ENCODE assay signal across 9 mouse cellular contexts in the genomic region with DNA sequence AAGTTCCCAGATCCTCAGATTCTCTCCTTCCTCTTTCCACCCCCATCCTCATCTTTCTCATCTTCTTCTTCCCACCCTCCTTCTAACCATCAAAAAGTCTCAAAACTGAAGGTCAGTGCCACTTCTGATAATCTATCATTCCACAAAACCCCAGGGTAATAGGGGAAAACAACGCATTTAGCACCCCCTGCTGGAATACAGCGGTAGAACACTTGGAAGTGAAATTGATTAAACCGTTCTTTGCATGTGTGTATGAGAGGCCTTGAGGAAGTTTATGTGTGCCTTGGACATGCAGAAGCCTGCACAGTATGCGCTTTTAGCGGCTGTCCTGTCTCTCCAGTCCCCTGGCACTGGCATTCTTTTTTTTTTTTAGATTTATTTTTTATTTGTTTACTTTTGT. TPM values are rescaled to one million over a fixed set of nuclear protein-coding genes. Genes with fewer than 3 reads are reported as not detected.
DNase-seq lines count a peak whose midpoint lies in the region; ATAC-seq and TF ChIP-seq lines count a peak whose summit lies in the region.
"Had no signal": no experiment of that assay in that cellular context is flagged by ENCODE, and none has a peak within 500 bp of the region (broad histone marks: within the 10 kb centered on the region; RNA-seq: fewer than 3 reads in every experiment).

No protein-coding gene starts in this region.

- H3K9me3 ChIP-seq in forebrain, embryonic 11.5 days (ENCODE audit: control insufficient read depth, low read length): no peaks in the 10 kb centered on the region
- H3K9me3 ChIP-seq in forebrain, embryonic 15.5 days: no peaks in the 10 kb centered on the region
- H3K9me3 ChIP-seq in lung, postnatal 0 days (ENCODE audit: low read length): no peaks in the 10 kb centered on the region

- H3K27ac ChIP-seq in forebrain, embryonic 11.5 days (ENCODE audit: low read depth, low read length): no peak overlapping the region
- H3K27ac ChIP-seq in forebrain, embryonic 15.5 days (replicated peaks): no peak overlapping the region
- H3K27ac ChIP-seq in lung, postnatal 0 days (ENCODE audit: low read length): no peak overlapping the region

- H3K4me1 ChIP-seq in forebrain, embryonic 11.5 days (replicated peaks; ENCODE audit: control insufficient read depth, insufficient read depth, low read length): peaks cover 6% of the 10 kb centered on the region; the same call in 1 of the 2 replicates
- H3K4me1 ChIP-seq in forebrain, embryonic 15.5 days: peaks cover 7% of the 10 kb centered on the region
- H3K4me1 ChIP-seq in lung, postnatal 0 days (ENCODE audit: insufficient read depth, low read depth, low read length): no peaks in the 10 kb centered on the region

- peak; percentile 83 for TF ChIP-seq CTCF in lung, postnatal 0 days (IDR thresholded peaks at IDR 0.05)

- no peak overlapping the region for H3K9ac ChIP-seq in forebrain, embryonic 11.5 days (ENCODE audit: low read length)
- no peak overlapping the region for H3K9ac ChIP-seq in forebrain, embryonic 15.5 days (replicated peaks)
- no peak overlapping the region for H3K9ac ChIP-seq in lung, postnatal 0 days (replicated peaks; ENCODE audit: low read depth)

- peaks cover 15% of the 10 kb centered on the region for H3K27me3 ChIP-seq in forebrain, embryonic 11.5 days (ENCODE audit: control insufficient read depth, insufficient read depth, low read length)
- H3K27me3 ChIP-seq in forebrain, embryonic 15.5 days: peaks cover 29% of the 10 kb centered on the region
- peaks cover 20% of the 10 kb centered on the region for H3K27me3 ChIP-seq in lung, postnatal 0 days (replicated peaks; ENCODE audit: insufficient read depth, low read length)

- no peak overlapping the region for H3K4me3 ChIP-seq in forebrain, embryonic 11.5 days (ENCODE audit: low read depth, low read length)
- H3K4me3 ChIP-seq in forebrain, embryonic 15.5 days: no peak overlapping the region
- no peak overlapping the region for H3K4me3 ChIP-seq in lung, postnatal 0 days (ENCODE audit: low read depth, low read length)

- H3K4me2 ChIP-seq in forebrain, embryonic 11.5 days (ENCODE audit: low read depth, low read length, severe bottlenecking): no peak overlapping the region
- H3K4me2 ChIP-seq in forebrain, embryonic 15.5 days (replicated peaks): no peak overlapping the region
- no peak overlapping the region for H3K4me2 ChIP-seq in lung, postnatal 0 days (replicated peaks; ENCODE audit: low read depth, low read length)

- no peak for ATAC-seq in forebrain, embryonic 11.5 days (replicated peaks; ENCODE audit: low FRiP score)
- no peak for ATAC-seq in forebrain, embryonic 15.5 days (replicated peaks)
- ATAC-seq in lung, postnatal 0 days: no peak

- 2% methylated on average over 5 of the region's 5 CpGs for WGBS in forebrain, embryonic 11.5 days
- WGBS in forebrain, embryonic 15.5 days: 2% methylated on average over 5 of the region's 5 CpGs
- WGBS in lung, postnatal 0 days: 2% methylated on average over 5 of the region's 5 CpGs

- DNase-seq in forebrain, embryonic 11.5 days (ENCODE audit: low spot score): peak; percentile 83
- DNase-seq in right cerebral cortex, adult 18-20 months: peak; percentile 29
- DNase-seq in right cerebral cortex, postnatal 36 days (ENCODE audit: low spot score in 2 of 2): no peak
- DNase-seq in cerebellum, adult 9-10 months: peak; percentile 71
- DNase-seq in hindlimb bud, embryonic 11.5 days (ENCODE audit: extremely low spot score, low read depth, low spot score): peak; percentile 81
- peak; percentile 64 for DNase-seq in lung, postnatal 0 days (ENCODE audit: low spot score)
- peak; percentile 64 to 76 for DNase-seq in spleen, postnatal 10 days (ENCODE audit: low spot score in 2 of 2)

- TF ChIP-seq EP300 in lung, postnatal 0 days (IDR thresholded peaks at IDR 0.05): no peak

- H3K36me3 ChIP-seq in forebrain, embryonic 11.5 days (ENCODE audit: control insufficient read depth, insufficient read depth, low read length): no peaks in the 10 kb centered on the region
- H3K36me3 ChIP-seq in forebrain, embryonic 15.5 days: no peaks in the 10 kb centered on the region
- H3K36me3 ChIP-seq in lung, postnatal 0 days (ENCODE audit: insufficient read depth, low read length): no peaks in the 10 kb centered on the region

RNA-seq across cellular contexts. Expression of gene Nags, which starts 4.8 kb away (rescaled TPM):
- polyA plus RNA-seq in forebrain, embryonic 11.5 days (2014; fragmentation: Nextera tagmentation; extraction: Ambion mirVana): not detected in 2 replicates
- polyA plus RNA-seq in forebrain, embryonic 15.5 days (2015; fragmentation: Nextera tagmentation; extraction: Ambion mirVana): 0.10 and 0.14 TPM in 2 replicates
- 0.91 and 1.4 TPM in 2 replicates for polyA plus RNA-seq in lung, postnatal 0 days (2015; fragmentation: Nextera tagmentation; extraction: Ambion mirVana)
- polyA plus RNA-seq: stomach, embryonic 14.5 days had no signal

RNA-seq across cellular contexts. Expression of gene Tmem101, which starts 15.7 kb away (rescaled TPM):
- 35.7 and 38.9 TPM in 2 replicates for polyA plus RNA-seq in forebrain, embryonic 11.5 days (2014; fragmentation: Nextera tagmentation; extraction: Ambion mirVana)
- polyA plus RNA-seq in forebrain, embryonic 15.5 days (2015; fragmentation: Nextera tagmentation; extraction: Ambion mirVana): 37.4 and 41.6 TPM in 2 replicates
- 17.6 and 18.9 TPM in 2 replicates for polyA plus RNA-seq in lung, postnatal 0 days (2015; fragmentation: Nextera tagmentation; extraction: Ambion mirVana)

RNA-seq across cellular contexts. Expression of gene Pyy, which starts 32.9 kb away (rescaled TPM):
- polyA plus RNA-seq in forebrain, embryonic 11.5 days (2014; fragmentation: Nextera tagmentation; extraction: Ambion mirVana): not detected in 2 replicates
- polyA plus RNA-seq in forebrain, embryonic 15.5 days (2015; fragmentation: Nextera tagmentation; extraction: Ambion mirVana): not detected in 2 replicates
- not detected in 2 replicates for polyA plus RNA-seq in lung, postnatal 0 days (2015; fragmentation: Nextera tagmentation; extraction: Ambion mirVana)

RNA-seq across cellular contexts. Expression of gene Ppy, which starts 39.4 kb away (rescaled TPM):
- polyA plus RNA-seq in forebrain, embryonic 11.5 days (2014; fragmentation: Nextera tagmentation; extraction: Ambion mirVana): not detected in 2 replicates
- not detected in 2 replicates for polyA plus RNA-seq in forebrain, embryonic 15.5 days (2015; fragmentation: Nextera tagmentation; extraction: Ambion mirVana)
- 2.6 and 4.2 TPM in 2 replicates for polyA plus RNA-seq in lung, postnatal 0 days (2015; fragmentation: Nextera tagmentation; extraction: Ambion mirVana)
- polyA plus RNA-seq: stomach, embryonic 14.5 days had no signal

RNA-seq across cellular contexts. Expression of gene Lsm12, which starts 44.6 kb away (rescaled TPM):
- 73.2 and 78.7 TPM in 2 replicates for polyA plus RNA-seq in forebrain, embryonic 11.5 days (2014; fragmentation: Nextera tagmentation; extraction: Ambion mirVana)
- 114 and 118 TPM in 2 replicates for polyA plus RNA-seq in forebrain, embryonic 15.5 days (2015; fragmentation: Nextera tagmentation; extraction: Ambion mirVana)
- polyA plus RNA-seq in lung, postnatal 0 days (2015; fragmentation: Nextera tagmentation; extraction: Ambion mirVana): 74.7 and 79.9 TPM in 2 replicates

Comparison
In these comparisons a context has a peak if more than half of its experiments do, and no peak if none do; other contexts are left out.
1. DNase-seq: peak in forebrain, embryonic 11.5 days (single experiment), right cerebral cortex, adult 18-20 months (single experiment), cerebellum, adult 9-10 months (single experiment), hindlimb bud, embryonic 11.5 days (single experiment), lung, postnatal 0 days (single experiment) and spleen, postnatal 10 days (2 of 2); none in right cerebral cortex, postnatal 36 days (0 of 2).